Mouse (Mus musculus): ENCODE measurements around the gene Notch2.

The Notch2 gene

GRCm38 (mm10) chr3:98079601-98080215 lies 66.4 kb downstream of the Notch2 start:
- DNase-seq, result no peak

- no peak for DNase-seq
Measured at GRCm38 (mm10) chr3:98080630-98081029, 67.3 kb downstream of the Notch2 start.

GRCm38 (mm10) chr3:98082188-98082587 lies 68.9 kb downstream of the Notch2 start:
- DNase-seq, result no peak

- DNase-seq, result no peak
Measured at GRCm38 (mm10) chr3:98082972-98083371, 69.6 kb downstream of the Notch2 start.

GRCm38 (mm10) chr3:98084061-98084655 lies 70.8 kb downstream of the Notch2 start:
- DNase-seq, result peak; percentile 20 to 33

GRCm38 (mm10) chr3:98084870-98085269 lies 71.5 kb downstream of the Notch2 start:
- no peak for DNase-seq

GRCm38 (mm10) chr3:98085812-98086268 lies 72.5 kb downstream of the Notch2 start:
- no peak for DNase-seq

- DNase-seq, result no peak
Measured at GRCm38 (mm10) chr3:98086441-98086840, 73.1 kb downstream of the Notch2 start.

GRCm38 (mm10) chr3:98086860-98087259 lies 73.5 kb downstream of the Notch2 start:
- DNase-seq, result no peak

- DNase-seq, result no peak
Measured at GRCm38 (mm10) chr3:98087551-98087950, 74.2 kb downstream of the Notch2 start.

- no peak for DNase-seq
Measured at GRCm38 (mm10) chr3:98089702-98090101, 76.4 kb downstream of the Notch2 start.

- no peak for DNase-seq
Measured at GRCm38 (mm10) chr3:98090129-98090528, 76.8 kb downstream of the Notch2 start.

GRCm38 (mm10) chr3:98092680-98093370 lies 79.5 kb downstream of the Notch2 start:
- no peak for DNase-seq

GRCm38 (mm10) chr3:98093954-98094353 lies 80.6 kb downstream of the Notch2 start:
- no peak for DNase-seq

- DNase-seq, result no peak
Measured at GRCm38 (mm10) chr3:98094629-98095583, 81.6 kb downstream of the Notch2 start.

- no peak for DNase-seq
Measured at GRCm38 (mm10) chr3:98096981-98097380, 83.7 kb downstream of the Notch2 start.

GRCm38 (mm10) chr3:98098676-98099075 lies 85.3 kb downstream of the Notch2 start:
- no peak for DNase-seq

- peak; percentile 58 to 62 for DNase-seq
Measured at GRCm38 (mm10) chr3:98099287-98099686, 86.0 kb downstream of the Notch2 start.

- DNase-seq, result no peak
Measured at GRCm38 (mm10) chr3:98101541-98101940, 88.2 kb downstream of the Notch2 start.

- no peak for DNase-seq
Measured at GRCm38 (mm10) chr3:98104851-98105471, 91.6 kb downstream of the Notch2 start.

GRCm38 (mm10) chr3:98105496-98105895 lies 92.2 kb downstream of the Notch2 start:
- no peak for DNase-seq

GRCm38 (mm10) chr3:98106115-98106514 lies 92.8 kb downstream of the Notch2 start:
- no peak for DNase-seq
